Mouse (Mus musculus) adipose tissue, adult 10 weeks (tissue): Measurements from ENCODE around the gene Jak3. TPM values are rescaled to one million over a fixed set of nuclear protein-coding genes. Genes with fewer than 3 reads are reported as not detected.

Source experiments
- polyA plus RNA-seq: library from polyadenylated mRNA; stranded (reverse); fragments of 350-450 nt; fragmentation: Illumina TruSeq; extraction: RNeasy Lipid Tissue Mini Kit (QIAGEN cat#74804); gene quantifications from one replicate; pipeline ENCODE4 v1.2.3, GENCODE M21; 2014; ENCODE audit warnings: low read depth, low replicate concordance

Jak3 gene
- polyA plus RNA-seq, result 10.6 TPM

GRCm38 (mm10) chr8:71676020-71676741, at the start of gene Jak3:
Jak3 (plus strand) TSS chr8:71676296.

GRCm38 (mm10) chr8:71671549-71671965, 4.5 kb upstream of the Jak3 start, which contains the start of gene Unc13a:
Unc13a (minus strand) TSS chr8:71671757.

DNA sequence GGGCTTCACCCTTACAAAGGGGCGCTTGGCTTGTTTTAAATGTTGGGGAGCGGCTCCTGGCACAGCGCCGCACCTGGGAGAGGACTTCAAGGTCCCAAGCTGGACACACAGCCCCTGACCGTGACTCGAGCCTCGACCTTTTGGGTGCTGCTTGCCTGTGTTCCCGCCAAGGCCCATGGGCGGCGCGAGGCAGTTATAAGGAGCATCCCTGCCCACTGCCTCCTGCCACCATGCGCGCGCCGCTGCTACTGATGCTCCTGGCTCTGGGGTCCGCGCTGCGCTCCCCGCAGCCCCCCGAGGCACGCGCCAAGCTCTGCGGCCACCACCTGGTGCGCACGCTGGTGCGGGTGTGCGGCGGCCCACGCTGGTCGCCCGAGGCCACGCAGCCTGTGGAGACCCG, 12.9 kb downstream of the Jak3 start, which contains the start of gene Insl3:
Gene Insl3 (plus strand): TSS at position 187 of the 400 bp plus-strand sequence.

GRCm38 (mm10) chr8:71701414-71702086, 25.5 kb downstream of the Jak3 start, which contains the start of gene B3gnt3:
B3gnt3 (minus strand) TSS chr8:71701789.

GRCm38 (mm10) chr8:71725122-71725924, 49.2 kb downstream of the Jak3 start, which contains the start of gene Fcho1:
Fcho1 (minus strand) TSS chr8:71725716.

Other genes starting within 250 kb of the Jak3 start
- gene Abhd8, start 212.6 kb upstream of the Jak3 start, polyA plus RNA-seq, result 16.7 TPM
- gene Mrpl34, start 211.3 kb upstream of the Jak3 start, polyA plus RNA-seq, result 57.3 TPM
- gene Dda1, start 207.1 kb upstream of the Jak3 start, polyA plus RNA-seq, result 59.1 TPM
- 9.2 TPM for gene Ano8, start 190.3 kb upstream of the Jak3 start, polyA plus RNA-seq
- 14.5 TPM for gene Gtpbp3, start 188.2 kb upstream of the Jak3 start, polyA plus RNA-seq
- 33.6 TPM for gene Plvap, start 164.5 kb upstream of the Jak3 start, polyA plus RNA-seq
- not detected for gene Ccdc194, start 150.6 kb upstream of the Jak3 start, polyA plus RNA-seq
- 70.8 TPM for gene Bst2, start 138.8 kb upstream of the Jak3 start, polyA plus RNA-seq
- 72.0 TPM for gene Mvb12a, start 133.4 kb upstream of the Jak3 start, polyA plus RNA-seq
- gene Tmem221, start 117.4 kb upstream of the Jak3 start, polyA plus RNA-seq, result 3.1 TPM
- 0.98 TPM for gene Nxnl1, start 109.7 kb upstream of the Jak3 start, polyA plus RNA-seq
- 216 TPM for gene Slc27a1, start 107.4 kb upstream of the Jak3 start, polyA plus RNA-seq
- 87.6 TPM for gene Pgls, start 84.1 kb upstream of the Jak3 start, polyA plus RNA-seq
- gene Fam129c, start 78.6 kb upstream of the Jak3 start, polyA plus RNA-seq, result 2.5 TPM
- gene Colgalt1, start 65.3 kb upstream of the Jak3 start, polyA plus RNA-seq, result 76.1 TPM
- 0.61 TPM for gene Unc13a, start 4.5 kb upstream of the Jak3 start, polyA plus RNA-seq
- 46.9 TPM for gene Insl3, start 12.9 kb downstream of the Jak3 start, polyA plus RNA-seq
- gene B3gnt3, start 25.5 kb downstream of the Jak3 start, polyA plus RNA-seq, result 5.7 TPM
- 5.7 TPM for gene Fcho1, start 49.4 kb downstream of the Jak3 start, polyA plus RNA-seq
- gene Zfp709, start 205.7 kb downstream of the Jak3 start, polyA plus RNA-seq, result 6.1 TPM
- 2.9 TPM for gene Zfp882, start 232.3 kb downstream of the Jak3 start, polyA plus RNA-seq
- gene Zfp617, start 232.3 kb downstream of the Jak3 start, polyA plus RNA-seq, result 16.8 TPM